Mouse (Mus musculus) telencephalon, adult 2 months (tissue): ENCODE data around the gene Gprc5a.

Experiments used
- DNase-seq: peaks from one replicate; pipeline ENCODE4 v3.0.0-alpha.2; 2011; ENCODE audit warnings: low read depth, low spot score

The Gprc5a gene

GRCm38 (mm10) chr6:135065236-135065957 is at the start of gene Gprc5a:
Gene Gprc5a (plus strand): TSS chr6:135065651.
- DNase-seq: no peak

GRCm38 (mm10) chr6:135017211-135017610 is 48.2 kb upstream of the Gprc5a start:
- no peak for DNase-seq

- DNase-seq: no peak
Observed at GRCm38 (mm10) chr6:135019564-135019963, 45.9 kb upstream of the Gprc5a start.

GRCm38 (mm10) chr6:135021633-135022032 is 43.8 kb upstream of the Gprc5a start:
- DNase-seq: no peak

- DNase-seq: no peak
Observed at GRCm38 (mm10) chr6:135023379-135023778, 42.1 kb upstream of the Gprc5a start.

GRCm38 (mm10) chr6:135024781-135025420 is 40.5 kb upstream of the Gprc5a start:
- DNase-seq: no peak

- peak; percentile 45 for DNase-seq
Observed at GRCm38 (mm10) chr6:135026232-135026631, 39.2 kb upstream of the Gprc5a start.

- DNase-seq: no peak
Observed at GRCm38 (mm10) chr6:135026755-135027154, 38.7 kb upstream of the Gprc5a start.

- no peak for DNase-seq
Observed at GRCm38 (mm10) chr6:135029246-135029645, 36.2 kb upstream of the Gprc5a start.

- no peak for DNase-seq
Observed at GRCm38 (mm10) chr6:135038674-135039073, 26.8 kb upstream of the Gprc5a start.

GRCm38 (mm10) chr6:135040275-135040871 is 25.1 kb upstream of the Gprc5a start:
- no peak for DNase-seq

- no peak for DNase-seq
Observed at GRCm38 (mm10) chr6:135041930-135042329, 23.5 kb upstream of the Gprc5a start.

GRCm38 (mm10) chr6:135047276-135047675 is 18.2 kb upstream of the Gprc5a start:
- DNase-seq: no peak

- DNase-seq: no peak
Observed at GRCm38 (mm10) chr6:135048509-135048908, 16.9 kb upstream of the Gprc5a start.

GRCm38 (mm10) chr6:135048956-135049355 is 16.5 kb upstream of the Gprc5a start:
- DNase-seq: no peak

- no peak for DNase-seq
Observed at GRCm38 (mm10) chr6:135053789-135054188, 11.7 kb upstream of the Gprc5a start.

GRCm38 (mm10) chr6:135055882-135056281 is 9.6 kb upstream of the Gprc5a start:
- no peak for DNase-seq

GRCm38 (mm10) chr6:135060728-135061127 is 4.7 kb upstream of the Gprc5a start:
- DNase-seq: no peak

- DNase-seq: no peak
Observed at GRCm38 (mm10) chr6:135064621-135065020, 830 bp upstream of the Gprc5a start.

- DNase-seq: no peak
Observed at GRCm38 (mm10) chr6:135066795-135067445, 1.5 kb downstream of the Gprc5a start.

- no peak for DNase-seq
Observed at GRCm38 (mm10) chr6:135068221-135068620, 2.8 kb downstream of the Gprc5a start.

- DNase-seq: no peak
Observed at GRCm38 (mm10) chr6:135069856-135070255, 4.4 kb downstream of the Gprc5a start.
